Mouse (Mus musculus) bone marrow, adult 2 months (tissue): ENCODE results near the gene Gm49366.

ENCODE experiments used
- CTCF ChIP-seq: fragments of 200-500 bp; IDR thresholded peaks from 2 replicates; pipeline ENCODE4 v1.5.1; 2011; ENCODE audit warnings: low read length, control low read depth; ENCODE audit not compliant: control insufficient read depth, insufficient read depth
- POLR2A ChIP-seq: fragments of 200-500 bp; IDR thresholded peaks from 2 replicates; pipeline ENCODE4 v1.6.1; 2011; ENCODE audit warnings: low read depth, mild to moderate bottlenecking, control low read depth, low read length, borderline replicate concordance; ENCODE audit not compliant: control insufficient read depth

- TF ChIP-seq POLR2A (no peak), CTCF (no peak)
Observed at GRCm38 (mm10) chr12:84107692-84108091, 69.0 kb downstream of the Gm49366 start.
